Mouse (Mus musculus) heart, embryonic 16.5 days (tissue): ENCODE results near the gene Slc35c1. TPM values are rescaled to one million over a fixed set of nuclear protein-coding genes. Genes with fewer than 3 reads are reported as not detected.

Source experiments
- ATAC-seq: fragments of 200-750 bp; cut with Nextera tagmentation; replicated peaks from 2 replicates; pipeline ENCODE4 v1.8.0; 2017; ENCODE audit warnings: moderate number of reproducible peaks; ENCODE audit not compliant: insufficient read depth, low FRiP score; ENCODE audit errors: extremely low read depth
- H3K27ac ChIP-seq: fragments of 300-500 bp; sonication (generic); 2 replicates; pipeline ENCODE4 v1.5.1; 2014; ENCODE audit warnings: mild to moderate bottlenecking, low read length, control low read depth, moderate library complexity
- H3K27me3 ChIP-seq: fragments of 300-500 bp; sonication (generic); 2 replicates; pipeline ENCODE4 v1.6.1; 2014; ENCODE audit warnings: low read length, mixed read lengths; ENCODE audit not compliant: control insufficient read depth, insufficient read depth
- H3K36me3 ChIP-seq: fragments of 300-500 bp; sonication (generic); 2 replicates; pipeline ENCODE4 v1.6.1; 2014; ENCODE audit not compliant: control insufficient read depth, insufficient read depth
- H3K4me1 ChIP-seq: fragments of 300-500 bp; sonication (generic); 2 replicates; pipeline ENCODE4 v1.6.1; 2014; ENCODE audit warnings: low read length, mixed read lengths; ENCODE audit not compliant: control insufficient read depth, insufficient read depth
- H3K4me2 ChIP-seq: fragments of 300-500 bp; sonication (generic); 2 replicates; pipeline ENCODE4 v1.6.1; 2014; ENCODE audit warnings: low read depth, mild to moderate bottlenecking, control low read depth, low read length
- H3K4me3 ChIP-seq: fragments of 300-500 bp; sonication (generic); 2 replicates; pipeline ENCODE4 v1.5.1; 2014; ENCODE audit warnings: mild to moderate bottlenecking, control low read depth, low read length
- H3K9ac ChIP-seq: fragments of 300-500 bp; sonication (generic); 2 replicates; pipeline ENCODE4 v1.6.1; 2014; ENCODE audit warnings: low read length, control low read depth
- H3K9me3 ChIP-seq: fragments of 300-500 bp; sonication (generic); replicated peaks from 2 replicates; pipeline ENCODE4 v1.6.1; 2016; ENCODE audit warnings: low read length; ENCODE audit not compliant: control insufficient read depth
- WGBS: fragments of 180-500 bp; shearing (Covaris S2); extraction: QIAGEN DNeasy Blood & Tissue Kit; methylation state at CpG from one replicate; pipeline ENCODE4 v1.1.7; 2014; 5-methylcytosine and 5-hydroxymethylcytosine counted together
- polyA plus RNA-seq: library from polyadenylated mRNA; unstranded; fragments of >200 nt; fragmentation: Nextera tagmentation; extraction: Ambion mirVana; gene quantifications from 2 replicates; pipeline ENCODE4 v1.2.1, GENCODE M21; 2015

The Slc35c1 gene
- polyA plus RNA-seq, 1 experiment from 2014 or later, result 12.9 TPM

- H3K4me2 ChIP-seq, result no peak overlapping the region
- H3K36me3 ChIP-seq, result peaks cover 18% of the 10 kb centered on the region; the same call in 1 of the 2 replicates
- 55% methylated on average over 3 of the region's 3 CpGs for WGBS
- H3K9ac ChIP-seq, result no peak overlapping the region
- peaks cover 78% of the 10 kb centered on the region for H3K4me1 ChIP-seq
- no peaks in the 10 kb centered on the region for H3K27me3 ChIP-seq
- H3K4me3 ChIP-seq, result no peak overlapping the region
- no peak for ATAC-seq
- peak overlapping the region; percentile 73 for H3K27ac ChIP-seq
- no peaks in the 10 kb centered on the region for H3K9me3 ChIP-seq
These were observed 33.9 kb downstream of the Slc35c1 start for GRCm38 (mm10) chr2:92426426-92426825.

DNA sequence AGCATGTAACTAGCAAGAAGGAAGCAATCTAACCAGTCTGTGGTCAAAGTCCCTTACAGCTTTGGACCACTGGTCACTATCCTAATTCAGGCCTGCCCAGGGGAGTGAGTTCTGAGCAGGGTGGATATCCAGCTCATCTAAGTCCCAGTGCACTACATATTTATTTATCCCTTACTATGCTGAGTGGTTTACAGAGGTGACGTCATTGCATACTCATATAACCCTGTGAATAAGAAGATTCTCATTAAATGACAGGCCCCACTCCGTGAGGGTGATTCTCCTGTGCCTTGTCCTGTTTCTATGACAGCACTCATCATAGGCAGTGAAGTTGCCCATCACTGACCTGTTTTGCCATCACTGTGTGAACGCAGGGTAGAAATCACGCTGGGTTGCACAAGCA lies 35.0 kb downstream of the Slc35c1 start:
- peak overlapping the region; percentile 91 for H3K27ac ChIP-seq
- H3K4me1 ChIP-seq, result peaks cover 67% of the 10 kb centered on the region
- H3K9me3 ChIP-seq, result no peaks in the 10 kb centered on the region
- H3K9ac ChIP-seq, result no peak overlapping the region
- H3K4me2 ChIP-seq, result no peak overlapping the region
- 81% methylated on average over 4 of the region's 4 CpGs for WGBS
- H3K27me3 ChIP-seq, result no peaks in the 10 kb centered on the region
- no peak overlapping the region for H3K4me3 ChIP-seq
- H3K36me3 ChIP-seq, result peaks cover 26% of the 10 kb centered on the region
- ATAC-seq, result no peak

GRCm38 (mm10) chr2:92424462-92425308 lies 35.7 kb downstream of the Slc35c1 start:
- H3K27me3 ChIP-seq, result no peaks in the 10 kb centered on the region
- H3K27ac ChIP-seq, result peak overlapping the region; percentile 91
- no peaks in the 10 kb centered on the region for H3K9me3 ChIP-seq
- H3K4me3 ChIP-seq, result no peak overlapping the region
- peak overlapping the region; percentile 7; the same call in 1 of the 2 replicates for H3K4me2 ChIP-seq
- H3K9ac ChIP-seq, result peak overlapping the region; percentile 14; the same call in 1 of the 2 replicates
- peaks cover 30% of the 10 kb centered on the region for H3K36me3 ChIP-seq
- peak; percentile 54 for ATAC-seq
- peaks cover 62% of the 10 kb centered on the region for H3K4me1 ChIP-seq
- WGBS, result 59% methylated on average over 9 of the region's 9 CpGs

GRCm38 (mm10) chr2:92423702-92424461 lies 36.5 kb downstream of the Slc35c1 start:
- Histone ChIP-seq H3K27ac (peak overlapping the region; percentile 91), H3K9me3 (no peaks in the 10 kb centered on the region), H3K36me3 (peaks cover 33% of the 10 kb centered on the region), H3K4me2 (no peak overlapping the region), H3K4me1 (peaks cover 57% of the 10 kb centered on the region), H3K4me3 (no peak overlapping the region), H3K27me3 (no peaks in the 10 kb centered on the region), H3K9ac (peak overlapping the region; percentile 57)
- ATAC-seq, result peak; percentile 85
- 56% methylated on average over 9 of the region's 9 CpGs for WGBS

DNA sequence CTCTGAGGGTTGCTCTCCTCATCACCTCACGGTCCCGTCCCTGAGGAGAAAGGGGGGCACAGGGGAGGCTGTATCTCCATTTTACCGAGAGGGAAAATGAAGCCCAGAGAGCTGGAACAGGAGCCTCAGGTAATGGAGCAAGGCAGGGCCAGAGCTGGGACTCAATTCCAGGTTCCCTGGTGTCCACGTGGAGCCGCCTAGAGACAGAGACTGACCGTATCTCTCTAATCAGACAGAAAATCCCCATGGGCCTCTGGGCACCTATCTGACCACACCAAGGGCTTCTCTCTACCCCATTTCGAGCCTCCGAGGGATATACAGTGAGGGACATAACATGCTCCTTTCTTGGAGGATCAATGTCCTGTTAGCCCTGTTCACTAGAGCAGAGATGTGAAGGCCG lies 37.2 kb downstream of the Slc35c1 start:
- peak overlapping the region; percentile 57 for H3K9ac ChIP-seq
- peak overlapping the region; percentile 91 for H3K27ac ChIP-seq
- 83% methylated on average over 9 of the region's 9 CpGs for WGBS
- peaks cover 49% of the 10 kb centered on the region for H3K4me1 ChIP-seq
- no peaks in the 10 kb centered on the region for H3K9me3 ChIP-seq
- peaks cover 38% of the 10 kb centered on the region for H3K36me3 ChIP-seq
- no peak overlapping the region for H3K4me2 ChIP-seq
- no peak overlapping the region for H3K4me3 ChIP-seq
- no peak for ATAC-seq
- no peaks in the 10 kb centered on the region for H3K27me3 ChIP-seq

- 54% methylated on average over 10 of the region's 10 CpGs for WGBS
- Histone ChIP-seq H3K9me3 (no peaks in the 10 kb centered on the region), H3K9ac (no peak overlapping the region), H3K27me3 (no peaks in the 10 kb centered on the region), H3K4me3 (no peak overlapping the region), H3K27ac (peak overlapping the region; percentile 91), H3K4me1 (peaks cover 44% of the 10 kb centered on the region), H3K4me2 (no peak overlapping the region), H3K36me3 (peaks cover 41% of the 10 kb centered on the region)
- ATAC-seq, result no peak
These were observed 37.8 kb downstream of the Slc35c1 start for GRCm38 (mm10) chr2:92422388-92423135.

DNA sequence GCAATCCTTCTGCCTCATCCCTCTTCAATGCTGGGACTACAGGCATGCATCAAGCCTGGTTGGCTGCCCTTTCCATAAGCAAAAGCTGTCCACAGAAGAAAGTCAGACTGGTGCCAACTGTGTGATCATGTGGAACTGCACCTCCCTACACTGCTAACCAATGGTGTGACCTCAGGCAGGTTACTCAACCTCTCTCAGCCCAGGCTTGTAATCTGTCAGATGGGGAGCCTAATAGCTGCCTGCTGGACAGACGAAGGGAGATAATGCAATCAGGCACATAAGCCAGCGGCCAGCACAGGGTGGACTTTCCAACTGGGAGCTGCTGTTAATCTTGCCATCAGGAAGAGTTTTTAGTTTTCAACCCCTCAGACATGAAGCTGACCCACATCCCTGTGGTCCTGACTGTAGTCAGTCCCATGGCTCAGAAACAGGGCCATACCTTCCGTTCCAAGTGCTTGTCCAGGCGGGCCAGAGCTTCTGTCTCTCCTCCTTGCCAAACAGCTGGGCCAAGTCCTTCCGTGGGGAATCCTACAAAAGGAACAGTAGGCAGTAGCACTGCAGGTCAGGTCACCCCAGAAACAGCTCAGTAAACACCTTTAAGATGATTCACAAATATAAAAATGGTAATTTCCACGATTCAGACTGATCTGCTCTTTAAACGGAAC lies 38.5 kb downstream of the Slc35c1 start:
- H3K27ac ChIP-seq, result no peak overlapping the region
- 86% methylated on average over 7 of the region's 7 CpGs for WGBS
- H3K4me1 ChIP-seq, result peaks cover 37% of the 10 kb centered on the region
- H3K9me3 ChIP-seq, result no peaks in the 10 kb centered on the region
- H3K4me3 ChIP-seq, result no peak overlapping the region
- no peak overlapping the region for H3K4me2 ChIP-seq
- H3K9ac ChIP-seq, result no peak overlapping the region
- no peaks in the 10 kb centered on the region for H3K27me3 ChIP-seq
- ATAC-seq, result no peak
- H3K36me3 ChIP-seq, result peaks cover 47% of the 10 kb centered on the region

GRCm38 (mm10) chr2:92411705-92412104 lies 48.6 kb downstream of the Slc35c1 start:
- no peak overlapping the region for H3K9ac ChIP-seq
- no peak for ATAC-seq
- H3K27ac ChIP-seq, result no peak overlapping the region
- H3K4me3 ChIP-seq, result no peak overlapping the region
- H3K4me2 ChIP-seq, result no peak overlapping the region
- H3K27me3 ChIP-seq, result no peaks in the 10 kb centered on the region
- H3K9me3 ChIP-seq, result no peaks in the 10 kb centered on the region
- H3K36me3 ChIP-seq, result peaks cover 68% of the 10 kb centered on the region
- H3K4me1 ChIP-seq, result no peaks in the 10 kb centered on the region
- WGBS, result 84% methylated on average over 10 of the region's 10 CpGs
